Mouse (Mus musculus): ENCODE data around the gene Polr1d. TPM values are rescaled to one million over a fixed set of nuclear protein-coding genes. Genes with fewer than 3 reads are reported as not detected.

The Polr1d gene
- polyA plus RNA-seq, 1 experiment from 2014 or later: 151 TPM

Other genes with a start within 250 kb of the Polr1d start
- 455 and 503 TPM in 2 replicates for gene Rpl21, start 244.2 kb upstream of the Polr1d start, polyA plus RNA-seq (2015; fragmentation: Nextera tagmentation; extraction: Ambion mirVana)
- gene Rasl11a, start 232.0 kb upstream of the Polr1d start, polyA plus RNA-seq (2015; fragmentation: Nextera tagmentation; extraction: Ambion mirVana): 26.5 and 28.3 TPM in 2 replicates
- 127 and 136 TPM in 2 replicates for gene Gtf3a, start 128.4 kb upstream of the Polr1d start, polyA plus RNA-seq (2015; fragmentation: Nextera tagmentation; extraction: Ambion mirVana)
- gene Mtif3, start 113.2 kb upstream of the Polr1d start, polyA plus RNA-seq (2015; fragmentation: Nextera tagmentation; extraction: Ambion mirVana): 28.8 and 31.1 TPM in 2 replicates
- gene Lnx2, start 464 bp upstream of the Polr1d start, polyA plus RNA-seq (2015; fragmentation: Nextera tagmentation; extraction: Ambion mirVana): 15.2 and 16.6 TPM in 2 replicates
- gene Gsx1, start 111.6 kb downstream of the Polr1d start, polyA plus RNA-seq (2015; fragmentation: Nextera tagmentation; extraction: Ambion mirVana): not detected in 2 replicates
- 3.8 and 5.3 TPM in 2 replicates for gene Pdx1, start 192.9 kb downstream of the Polr1d start, polyA plus RNA-seq (2015; fragmentation: Nextera tagmentation; extraction: Ambion mirVana)
- gene Cdx2, start 230.2 kb downstream of the Polr1d start, polyA plus RNA-seq (2015; fragmentation: Nextera tagmentation; extraction: Ambion mirVana): 42.1 and 46.2 TPM in 2 replicates
- gene Urad, start 245.4 kb downstream of the Polr1d start, polyA plus RNA-seq (2015; fragmentation: Nextera tagmentation; extraction: Ambion mirVana): 2.6 TPM in 2 replicates